Mouse (Mus musculus) MEL (cell line): Measurements from ENCODE around the gene Pcsk5.

ENCODE experiments used
- CTCF ChIP-seq, 3 experiments: IDR thresholded peaks in 2 of 3; conservative IDR thresholded peaks in 1 of 3; 2 replicates each; pipeline ENCODE4 v1.5.1; 2011 to 2012; ENCODE audit warnings: low read length in 3 of 3, low read depth in 2 of 3, mild to moderate bottlenecking in 2 of 3, improper control_type of control experiment in 1 of 3, inconsistent platforms in 1 of 3, mixed read lengths in 1 of 3, moderate library complexity in 1 of 3; ENCODE audit not compliant: control insufficient read depth in 1 of 3, insufficient read depth in 1 of 3, poor library complexity in 1 of 3, severe bottlenecking in 1 of 3
- EP300 ChIP-seq, 2 experiments: IDR thresholded peaks; 2 replicates each; pipeline ENCODE4 v1.6.1; 2011; ENCODE audit warnings: improper control_type of control experiment in 2 of 2, low read length in 2 of 2, low read depth in 1 of 2, mild to moderate bottlenecking in 1 of 2
- GATA1 ChIP-seq: IDR thresholded peaks from 2 replicates; pipeline ENCODE4 v1.6.1; 2011; ENCODE audit warnings: low read depth, low read length, improper control_type of control experiment
- MYB ChIP-seq: IDR thresholded peaks from 2 replicates; pipeline ENCODE4 v1.6.1; 2011; ENCODE audit warnings: mild to moderate bottlenecking, low read depth, low read length, improper control_type of control experiment
- POLR2A ChIP-seq, 2 experiments: IDR thresholded peaks; 2 replicates each; pipeline ENCODE4 v1.6.1; 2011 to 2012; ENCODE audit warnings: low read length in 2 of 2, mild to moderate bottlenecking in 2 of 2, control low read depth in 1 of 2, improper control_type of control experiment in 1 of 2, low read depth in 1 of 2, moderate library complexity in 1 of 2; ENCODE audit not compliant: control insufficient read depth in 1 of 2, insufficient read depth in 1 of 2, poor library complexity in 1 of 2
- SIN3A ChIP-seq: IDR thresholded peaks from 2 replicates; pipeline ENCODE4 v1.6.1; 2012; ENCODE audit warnings: low read length, improper control_type of control experiment, inconsistent platforms

GRCm38 (mm10) chr19:17606093-17606492 is 231.3 kb downstream of the Pcsk5 start:
- TF ChIP-seq CTCF (IDR thresholded peaks at IDR 0.05 in 2 of 3, conservative IDR thresholded peaks at IDR 0.05 in 1 of 3; ENCODE audit: control insufficient read depth in 1 of 3, insufficient read depth in 1 of 3, low read depth in 2 of 3, low read length in 3 of 3, poor library complexity in 1 of 3, severe bottlenecking in 1 of 3), result no peak
- TF ChIP-seq GATA1, result no peak
- TF ChIP-seq POLR2A (IDR thresholded peaks at IDR 0.05; ENCODE audit: control insufficient read depth in 1 of 2, insufficient read depth in 1 of 2, low read depth in 1 of 2, low read length in 2 of 2, poor library complexity in 1 of 2), result no peak
- no peak for TF ChIP-seq EP300 (IDR thresholded peaks at IDR 0.05; ENCODE audit: low read depth in 1 of 2, low read length in 2 of 2)
- TF ChIP-seq MYB, result no peak
- no peak for TF ChIP-seq SIN3A
